Mouse (Mus musculus) natural killer cell, adult 2 months (primary cell): ENCODE results near the gene Gm20388.
"Not testable (repeated sequence)": the region's sequence is repeated elsewhere in the genome, so short reads cannot be mapped to it uniquely, and the experiment has no call there.

Experiments
- DNase-seq, 2 experiments: peaks; one replicate each; pipeline ENCODE4 v3.0.0; 2022; ENCODE audit warnings: low spot score in 2 of 2

Gm20388 gene

GRCm38 (mm10) chr8:122311115-122311514, 2400.5 kb downstream of the Gm20388 start:
- DNase-seq = no peak

DNA sequence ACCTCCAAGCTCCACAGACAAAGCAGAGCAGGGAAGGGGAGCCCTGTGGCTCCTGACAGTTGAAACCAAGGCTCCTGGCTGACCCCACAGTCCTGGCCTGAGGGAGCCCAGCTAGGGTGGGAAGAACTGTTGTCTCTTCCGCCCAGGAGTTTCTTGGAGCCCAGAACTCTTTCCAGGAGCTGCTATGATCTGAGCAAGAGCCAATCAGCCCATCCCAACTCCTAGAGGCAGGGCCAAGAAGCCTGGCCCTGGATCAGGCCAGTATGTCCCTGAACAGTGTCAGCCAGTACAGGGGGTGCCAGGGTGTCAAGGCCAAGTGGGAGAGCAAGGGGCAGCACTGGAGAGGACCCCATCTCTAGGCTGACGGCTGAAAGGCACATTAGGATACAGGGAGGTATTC, 2401.9 kb downstream of the Gm20388 start:
- DNase-seq = no peak

GRCm38 (mm10) chr8:122313310-122313709, 2402.7 kb downstream of the Gm20388 start:
- DNase-seq = no peak

DNA sequence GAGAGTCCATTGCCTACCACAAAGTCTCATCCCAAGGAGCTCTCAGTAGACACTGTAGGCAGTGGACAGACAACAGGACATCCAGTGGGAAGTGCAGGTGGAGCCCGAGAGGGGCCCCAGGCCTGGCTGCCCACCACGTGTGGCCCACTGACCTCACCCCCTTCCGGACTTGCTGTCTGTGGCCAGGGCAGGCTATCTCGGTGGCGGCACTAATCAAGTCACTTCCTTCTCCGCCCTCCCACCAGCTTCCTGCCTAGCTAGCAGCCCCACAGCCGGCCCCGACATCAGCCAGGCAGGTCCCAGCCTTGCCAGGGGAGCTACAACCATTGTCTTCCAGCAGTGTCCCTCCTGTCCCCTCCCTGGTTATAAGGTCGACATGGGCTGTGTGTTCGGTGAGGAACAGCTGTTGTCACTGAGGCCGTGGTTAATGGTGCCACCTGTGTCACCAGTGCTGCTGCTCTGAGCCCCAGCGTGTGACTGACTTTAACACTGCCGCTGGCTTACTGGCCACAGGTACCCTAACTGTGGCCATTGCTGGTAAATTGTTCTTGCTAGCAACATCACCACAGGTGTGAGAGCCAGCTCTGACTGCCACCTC, 2404.4 kb downstream of the Gm20388 start:
- DNase-seq = peak; percentile 75 to 83

- no peak for DNase-seq
Measured at GRCm38 (mm10) chr8:122316402-122316801, 2405.8 kb downstream of the Gm20388 start.

DNA sequence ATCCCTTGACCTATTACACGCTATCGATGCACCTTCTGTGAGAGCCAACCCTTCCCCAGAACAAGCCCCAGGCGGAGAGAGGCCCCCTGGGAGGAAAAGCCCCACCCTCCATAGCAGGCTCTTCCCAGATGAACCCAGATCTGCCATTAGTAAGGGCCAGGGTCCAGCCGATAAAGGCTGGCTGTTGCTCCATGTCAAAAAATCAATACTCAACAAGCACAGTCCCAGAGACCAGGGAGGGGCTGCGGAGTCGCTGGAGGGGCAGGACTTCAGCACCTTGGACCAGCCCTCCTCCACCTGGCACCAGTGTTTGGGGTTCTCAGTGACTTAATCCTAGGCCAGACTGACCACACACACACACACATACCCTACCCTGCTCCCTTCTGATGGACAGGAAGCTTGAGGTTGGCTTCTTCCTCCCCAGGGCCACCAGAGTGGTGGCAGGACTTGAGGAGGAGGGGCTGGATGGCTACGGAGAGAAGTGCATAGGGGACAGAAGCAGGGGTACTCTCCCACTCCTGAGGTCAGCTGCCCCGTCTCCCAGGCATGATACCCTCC, 2407.4 kb downstream of the Gm20388 start:
- DNase-seq = peak; percentile 63 to 81

GRCm38 (mm10) chr8:122319045-122319707, 2408.5 kb downstream of the Gm20388 start:
- no peak for DNase-seq

DNA sequence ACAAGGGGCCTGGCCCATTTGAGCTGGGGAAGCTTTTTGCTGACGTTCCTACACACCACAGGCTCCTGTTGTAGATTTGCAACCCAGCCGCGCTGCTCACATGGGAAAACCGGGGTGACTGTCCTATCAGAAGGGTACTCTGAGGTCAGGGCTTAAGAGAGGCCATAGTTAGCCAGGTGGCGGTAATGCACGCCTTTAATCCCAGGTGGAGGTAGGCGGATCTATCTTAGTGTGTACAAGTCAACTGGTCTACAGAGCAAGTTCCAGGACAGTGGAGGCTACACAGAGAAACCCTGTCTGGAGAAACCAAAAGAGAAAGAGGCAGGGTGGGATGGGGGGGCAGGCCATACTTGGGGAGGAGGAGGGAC, 2409.1 kb downstream of the Gm20388 start:
- no peak for DNase-seq

GRCm38 (mm10) chr8:122320541-122320940, 2409.9 kb downstream of the Gm20388 start:
- DNase-seq = no peak

- no peak for DNase-seq
Measured at GRCm38 (mm10) chr8:122321455-122321921, 2410.8 kb downstream of the Gm20388 start.

GRCm38 (mm10) chr8:122322126-122322525, 2411.5 kb downstream of the Gm20388 start:
- DNase-seq = no peak

DNA sequence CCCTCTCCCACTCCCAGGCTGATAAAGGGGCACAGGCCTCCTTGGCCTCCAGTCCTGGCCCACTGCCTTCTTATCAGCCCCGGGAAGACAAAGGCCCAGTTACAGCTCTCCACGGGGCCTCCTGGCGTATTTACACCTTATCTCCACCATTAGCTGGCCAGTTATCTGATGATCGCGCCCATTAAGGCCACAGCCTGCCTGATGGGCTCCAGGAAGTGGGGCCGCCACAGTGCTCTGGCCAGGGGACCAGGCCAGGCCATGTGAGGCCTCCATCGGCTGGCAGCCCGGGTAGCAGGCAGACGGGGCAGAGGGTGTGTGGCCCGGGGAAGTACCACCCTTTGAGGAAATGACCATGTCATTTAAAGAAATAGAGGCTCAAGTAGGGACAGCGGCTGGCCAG, 2412.2 kb downstream of the Gm20388 start:
- peak; percentile 53 to 68 for DNase-seq

DNA sequence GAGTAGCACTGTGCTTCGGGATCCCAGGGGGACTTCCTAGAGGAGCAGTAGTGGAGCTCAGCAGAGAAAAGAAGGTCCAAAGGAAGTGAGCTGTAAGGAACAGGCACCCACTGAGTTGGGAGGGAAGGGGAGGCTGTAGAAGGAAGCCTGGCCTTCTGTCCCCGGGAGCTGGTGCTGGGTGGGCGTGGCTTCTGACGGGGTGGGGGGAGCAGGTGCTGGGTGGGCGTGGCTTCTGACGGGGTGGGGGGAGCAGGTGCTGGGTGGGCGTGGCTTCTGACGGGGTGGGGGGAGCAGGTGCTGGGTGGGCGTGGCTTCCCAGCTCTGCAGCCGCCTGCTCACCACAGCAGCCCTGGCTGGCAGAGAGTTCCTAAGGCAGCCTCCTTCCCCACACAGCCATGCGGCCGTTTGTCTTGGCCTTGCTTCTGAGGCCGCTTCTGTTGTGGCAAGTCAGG, 2413.3 kb downstream of the Gm20388 start:
- not testable (repeated sequence) for DNase-seq

DNA sequence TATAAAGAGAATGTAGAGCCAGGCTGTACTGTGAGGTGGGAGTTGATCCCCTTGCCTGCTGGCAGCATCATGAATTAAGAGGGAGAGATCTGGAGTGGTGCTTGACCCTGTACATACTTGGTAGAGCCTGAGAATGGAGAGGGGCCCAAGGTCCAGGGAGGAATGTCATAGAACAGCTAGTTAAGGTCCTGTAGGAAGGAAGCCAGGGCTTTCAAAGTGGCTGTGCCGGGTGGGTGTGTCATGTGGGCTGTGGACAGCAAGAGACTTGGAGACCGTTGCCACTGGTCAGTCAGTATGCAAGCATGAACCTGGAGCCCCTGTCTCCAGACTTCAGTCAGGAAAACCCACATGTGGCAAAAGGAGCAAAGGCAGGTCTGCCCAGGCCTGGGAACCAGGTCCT, 2414.6 kb downstream of the Gm20388 start:
- no peak for DNase-seq

DNA sequence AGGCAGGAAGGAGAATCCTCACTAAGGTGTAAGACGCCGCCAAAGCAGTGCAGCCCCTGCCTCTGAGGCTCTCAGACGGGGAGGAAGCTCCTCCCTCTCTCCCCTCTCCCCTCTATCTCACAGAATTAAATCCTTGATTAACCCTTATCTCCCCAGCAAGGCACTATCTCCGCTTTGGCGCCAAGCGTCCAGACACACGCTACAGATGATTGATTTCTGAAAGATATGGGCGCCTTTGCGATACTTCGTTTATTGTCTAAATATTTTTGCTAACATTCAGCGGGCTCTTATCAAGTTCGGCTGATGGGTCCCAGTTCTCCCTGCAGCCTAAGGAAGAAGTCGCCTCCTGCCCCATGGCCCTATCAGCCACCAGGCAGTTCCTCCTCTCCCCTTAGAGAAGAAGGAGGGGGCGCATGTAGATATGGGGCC, 2415.5 kb downstream of the Gm20388 start:
- no peak for DNase-seq

DNA sequence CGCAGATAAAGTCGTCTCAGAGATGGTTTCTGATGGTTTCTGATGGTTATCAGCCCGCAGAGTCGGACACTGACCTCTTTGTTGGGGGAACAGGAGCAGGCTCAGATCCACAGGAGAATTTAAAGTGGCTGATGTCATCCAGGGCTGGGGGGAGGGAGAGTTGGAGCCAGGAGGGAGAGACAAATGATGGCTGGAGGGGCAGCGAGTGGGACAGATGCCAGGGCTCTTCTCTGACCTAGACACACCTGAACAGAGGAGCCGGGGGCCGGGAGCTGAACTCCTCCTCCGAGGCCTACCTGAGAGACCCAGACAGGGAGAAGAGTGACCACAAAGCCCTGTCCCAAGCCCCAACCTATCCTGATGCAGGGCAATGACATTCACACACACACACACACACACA, 2418.4 kb downstream of the Gm20388 start:
- DNase-seq = no peak

DNA sequence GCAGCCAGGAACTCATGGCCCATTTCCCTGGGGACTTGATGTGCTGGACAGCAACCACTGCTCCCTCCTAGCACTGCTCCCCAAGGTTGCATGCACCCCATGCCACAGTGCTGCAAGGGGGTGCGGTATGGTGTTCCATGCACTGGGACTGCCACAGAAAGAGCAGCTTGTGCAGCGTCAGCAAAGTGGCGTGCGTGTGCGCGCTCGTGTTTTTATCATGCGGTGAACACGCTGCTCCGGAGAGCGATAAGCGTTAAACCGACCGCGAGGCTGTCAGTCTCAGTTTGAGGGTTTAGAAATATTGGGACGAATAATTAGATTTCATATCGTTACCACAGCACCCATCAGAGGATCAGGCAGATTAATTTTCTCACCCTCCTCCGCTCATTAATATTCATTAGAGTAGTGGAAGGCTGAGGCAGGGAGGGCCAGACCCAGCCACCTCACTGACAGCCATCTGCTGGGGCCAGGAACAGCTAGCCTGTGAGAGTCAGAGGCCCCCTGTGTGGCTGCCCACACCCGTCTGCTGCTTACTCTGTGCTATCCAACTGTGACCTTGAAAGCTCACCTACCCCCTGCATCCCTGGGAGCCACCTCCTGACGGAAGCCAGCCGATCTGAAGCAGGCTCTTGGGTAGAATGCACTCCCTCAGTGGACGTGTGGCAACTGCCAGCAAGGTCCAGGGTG, 2419.1 kb downstream of the Gm20388 start:
- no peak for DNase-seq

DNA sequence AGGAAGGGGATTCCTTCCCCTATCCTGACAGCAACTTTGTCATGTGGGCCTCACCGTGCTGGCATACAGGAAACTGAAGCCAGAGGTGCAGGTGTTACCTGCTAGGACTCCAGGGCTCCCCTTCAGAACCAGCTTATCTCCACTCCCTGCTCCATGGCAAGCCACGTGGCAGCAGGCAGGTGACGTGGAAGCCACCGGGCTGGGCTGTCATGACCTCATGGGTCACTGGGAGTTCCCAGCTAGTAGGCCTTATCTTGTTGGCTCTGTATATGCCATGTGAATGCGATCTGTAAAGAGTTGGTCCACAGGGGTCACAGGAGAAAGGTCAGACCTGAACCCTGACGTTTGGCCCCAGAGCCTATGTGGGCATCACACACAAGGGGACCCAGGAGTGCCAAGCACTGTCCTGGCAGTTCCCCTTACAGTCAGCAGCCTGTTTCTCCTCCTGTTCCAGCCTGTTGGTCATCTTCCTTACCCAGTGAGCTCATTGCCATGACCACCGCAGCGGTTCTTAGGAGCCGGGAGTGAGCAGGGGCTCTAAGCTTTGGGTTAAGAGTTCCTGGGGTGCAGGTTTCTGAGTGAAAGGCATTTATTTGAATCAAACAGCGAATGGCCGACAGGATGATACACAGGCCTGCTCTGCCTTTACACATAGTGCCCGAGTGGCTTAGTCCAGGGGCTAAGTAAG, 2419.9 kb downstream of the Gm20388 start:
- DNase-seq = no peak

DNA sequence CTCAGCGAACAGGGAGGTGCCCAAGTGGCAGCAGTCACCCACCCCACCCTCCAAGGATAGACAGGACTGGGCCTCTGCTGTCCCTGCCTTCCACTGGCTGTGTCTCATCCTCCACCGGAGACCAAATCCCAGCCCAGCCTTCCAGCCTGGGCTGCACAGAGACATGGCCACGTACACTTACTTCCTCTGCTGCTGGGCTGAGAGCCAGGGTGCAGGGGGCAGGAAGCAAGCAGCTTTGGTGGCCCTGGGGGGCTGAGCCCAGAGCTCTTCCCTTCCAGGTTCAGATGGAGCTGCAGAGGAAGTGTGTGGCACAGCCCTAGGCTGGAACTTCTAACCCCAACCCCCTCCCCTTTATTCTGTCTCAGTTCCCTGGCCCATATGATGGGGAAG, 2420.5 kb downstream of the Gm20388 start:
- DNase-seq = no peak

- DNase-seq = peak; percentile 77 to 85
Measured at GRCm38 (mm10) chr8:122332753-122333506, 2422.3 kb downstream of the Gm20388 start.

- no peak for DNase-seq
Measured at GRCm38 (mm10) chr8:122333531-122333930, 2422.9 kb downstream of the Gm20388 start.
